Mouse (Mus musculus) small intestine, adult 2 months (tissue): ENCODE results near the gene Trpc2.

Experiments
- CTCF ChIP-seq: fragments of 200-500 bp; IDR thresholded peaks from 2 replicates; pipeline ENCODE4 v1.5.1; 2012; ENCODE audit warnings: low read depth, mild to moderate bottlenecking, control low read depth, inconsistent platforms, low read length, moderate library complexity, mixed read lengths; ENCODE audit not compliant: insufficient replicate concordance, insufficient read length; ENCODE audit errors: extremely low read depth
- POLR2A ChIP-seq: fragments of 200-500 bp; IDR thresholded peaks from 2 replicates; pipeline ENCODE4 v1.6.1; 2012; ENCODE audit warnings: low read depth, mild to moderate bottlenecking, control low read depth, inconsistent platforms, low read length, moderate library complexity

DNA sequence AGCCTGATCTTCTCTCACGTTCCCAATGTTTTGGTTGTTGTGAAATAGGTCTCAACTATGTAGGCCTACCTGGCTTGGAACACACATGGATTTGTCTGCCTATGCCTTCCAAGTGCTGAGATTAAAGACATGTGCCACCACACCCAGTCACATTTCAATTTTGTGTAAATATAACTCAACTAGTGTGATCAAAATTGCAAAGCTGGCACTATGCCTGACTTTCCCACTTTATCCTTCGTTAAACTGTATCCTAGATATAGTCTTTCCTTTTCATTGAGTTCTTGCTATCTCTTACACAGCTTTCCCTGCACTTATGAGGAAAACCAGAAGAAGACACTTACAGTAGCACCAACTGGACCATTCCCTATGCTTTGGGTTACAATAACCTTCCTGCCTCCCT lies 47.4 kb upstream of the Trpc2 start:
- TF ChIP-seq POLR2A (no peak), CTCF (no peak)
